Mouse (Mus musculus) embryonic facial prominence, embryonic 13.5 days (tissue): ENCODE results near the gene Ddx5. TPM values are rescaled to one million over a fixed set of nuclear protein-coding genes. Genes with fewer than 3 reads are reported as not detected.
A peak's percentile ranks its signal among the peaks of the same experiment; 100 is the strongest.
"Not testable (repeated sequence)": the region's sequence is repeated elsewhere in the genome, so short reads cannot be mapped to it uniquely, and the experiment has no call there.

Experiments used
- ATAC-seq: fragments of 200-750 bp; cut with Nextera tagmentation; 2 replicates; pipeline ENCODE4 v1.8.0; 2017; ENCODE audit warnings: low read depth; ENCODE audit not compliant: insufficient number of reproducible peaks, insufficient read depth, low FRiP score, low TSS enrichment
- H3K27ac ChIP-seq: fragments of 300-500 bp; sonication (generic); 2 replicates; pipeline ENCODE4 v1.5.1; 2015; ENCODE audit warnings: moderate library complexity, mild to moderate bottlenecking, inconsistent platforms
- H3K27me3 ChIP-seq: fragments of 300-500 bp; sonication (generic); 2 replicates; pipeline ENCODE4 v1.6.1; 2015; ENCODE audit warnings: mild to moderate bottlenecking, inconsistent platforms
- H3K36me3 ChIP-seq: fragments of 300-500 bp; sonication (generic); 2 replicates; pipeline ENCODE4 v1.6.1; 2015; ENCODE audit warnings: mild to moderate bottlenecking, inconsistent platforms
- H3K4me1 ChIP-seq: fragments of 300-500 bp; sonication (generic); 2 replicates; pipeline ENCODE4 v1.6.1; 2015; ENCODE audit warnings: inconsistent platforms
- H3K4me2 ChIP-seq: fragments of 300-500 bp; sonication (generic); 2 replicates; pipeline ENCODE4 v1.6.1; 2015; ENCODE audit warnings: moderate library complexity, mild to moderate bottlenecking, inconsistent platforms
- H3K4me3 ChIP-seq: fragments of 300-500 bp; sonication (generic); 2 replicates; pipeline ENCODE4 v1.5.1; 2015; ENCODE audit warnings: mild to moderate bottlenecking, inconsistent platforms
- H3K9ac ChIP-seq: fragments of 300-500 bp; sonication (generic); 2 replicates; pipeline ENCODE4 v1.6.1; 2015; ENCODE audit warnings: mild to moderate bottlenecking, inconsistent platforms
- H3K9me3 ChIP-seq: fragments of 300-500 bp; sonication (generic); 2 replicates; pipeline ENCODE4 v1.6.1; 2016; ENCODE audit warnings: inconsistent platforms
- WGBS: fragments of 180-500 bp; shearing (Covaris S2); methylation state at CpG from one replicate; pipeline ENCODE4 v1.1.7; 2015; ENCODE audit warnings: mixed read lengths; 5-methylcytosine and 5-hydroxymethylcytosine counted together
- polyA plus RNA-seq: library from polyadenylated mRNA; unstranded; fragments of >200 nt; fragmentation: Nextera tagmentation; extraction: Ambion mirVana; gene quantifications from 2 replicates; pipeline ENCODE4 v1.2.1, GENCODE M21; 2015

Gene Ddx5
- polyA plus RNA-seq, 1 experiment from 2014 or later: 345 TPM

DNA sequence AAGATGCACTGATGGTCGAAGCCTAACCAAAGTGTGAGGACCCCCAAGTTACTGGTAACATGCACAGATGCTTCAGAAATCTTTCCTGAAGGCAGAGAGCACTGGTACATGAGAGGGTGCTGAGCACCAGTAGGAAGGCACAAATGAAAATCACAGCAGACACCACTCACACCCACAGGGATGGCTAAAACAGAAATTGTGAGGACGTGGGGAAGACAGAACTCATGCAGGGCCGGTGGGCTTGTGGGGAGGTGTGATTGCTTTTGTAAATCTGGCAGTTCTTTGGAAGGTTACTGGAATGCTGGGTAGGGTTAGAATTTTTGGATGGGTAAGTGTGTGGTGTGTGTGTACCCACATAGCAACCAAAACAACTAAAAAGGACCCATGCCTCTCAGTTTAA, 28.2 kb upstream of the Ddx5 start:
- Histone ChIP-seq H3K4me1 (peaks cover 24% of the 10 kb centered on the region), H3K36me3 (peaks cover 87% of the 10 kb centered on the region), H3K4me2 (no peak overlapping the region), H3K27ac (no peak overlapping the region), H3K9me3 (no peaks in the 10 kb centered on the region), H3K27me3 (no peaks in the 10 kb centered on the region), H3K9ac (no peak overlapping the region), H3K4me3 (no peak overlapping the region)
- 71% methylated on average over 3 of the region's 3 CpGs for WGBS
- no peak for ATAC-seq

DNA sequence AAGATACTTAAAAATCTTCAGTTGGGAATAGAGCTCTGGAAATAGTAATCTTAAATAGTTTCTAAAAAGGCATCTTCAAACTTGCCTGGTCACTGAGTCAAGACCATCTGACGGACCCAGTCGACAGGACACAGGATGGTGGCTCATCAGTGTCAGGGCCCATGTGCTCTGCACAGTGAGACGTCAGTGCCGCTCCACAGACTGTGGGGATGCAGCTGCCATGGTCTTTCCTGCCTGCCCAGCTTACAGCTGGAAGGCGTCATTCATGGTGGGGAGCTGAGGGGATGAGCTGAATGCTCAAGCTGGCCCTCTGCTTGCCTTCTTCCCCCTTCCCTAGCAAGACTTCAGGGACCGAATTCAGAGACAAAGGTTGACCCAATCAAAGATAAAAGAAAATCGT, 27.3 kb upstream of the Ddx5 start:
- no peak overlapping the region for H3K4me3 ChIP-seq
- H3K36me3 ChIP-seq: peaks cover 92% of the 10 kb centered on the region
- peaks cover 22% of the 10 kb centered on the region for H3K4me1 ChIP-seq
- no peak overlapping the region for H3K4me2 ChIP-seq
- H3K27ac ChIP-seq: no peak overlapping the region; the same call in 1 of the 2 replicates
- no peaks in the 10 kb centered on the region for H3K27me3 ChIP-seq
- WGBS: 64% methylated on average over 7 of the region's 7 CpGs
- H3K9ac ChIP-seq: no peak overlapping the region
- no peak for ATAC-seq
- no peaks in the 10 kb centered on the region for H3K9me3 ChIP-seq

DNA sequence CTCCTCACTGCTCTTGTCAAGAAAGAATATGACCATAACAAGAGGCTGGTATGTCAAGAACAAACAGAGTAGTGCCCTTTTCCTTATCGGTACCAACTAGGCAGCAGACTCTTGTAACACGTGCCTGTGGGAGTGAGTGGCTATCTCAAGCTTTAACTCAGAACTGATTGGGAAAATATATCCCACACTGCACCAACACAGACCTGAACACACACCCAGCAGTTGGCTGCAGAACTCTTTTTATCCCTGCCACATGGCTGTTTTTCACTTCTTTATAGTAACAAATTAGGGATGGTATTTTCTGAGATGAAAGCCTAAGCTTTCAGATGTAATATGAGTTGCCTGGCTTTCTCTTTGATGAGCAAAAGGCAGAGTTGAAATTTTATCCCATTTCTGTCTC, 26.8 kb upstream of the Ddx5 start:
- no peaks in the 10 kb centered on the region for H3K27me3 ChIP-seq
- no peak for ATAC-seq
- H3K27ac ChIP-seq: no peak overlapping the region
- WGBS: 50% methylated on average over 2 of the region's 2 CpGs
- H3K4me2 ChIP-seq: no peak overlapping the region
- H3K9me3 ChIP-seq: no peaks in the 10 kb centered on the region
- peaks cover 17% of the 10 kb centered on the region for H3K4me1 ChIP-seq
- H3K36me3 ChIP-seq: peaks cover 93% of the 10 kb centered on the region
- H3K9ac ChIP-seq: no peak overlapping the region
- H3K4me3 ChIP-seq: no peak overlapping the region

DNA sequence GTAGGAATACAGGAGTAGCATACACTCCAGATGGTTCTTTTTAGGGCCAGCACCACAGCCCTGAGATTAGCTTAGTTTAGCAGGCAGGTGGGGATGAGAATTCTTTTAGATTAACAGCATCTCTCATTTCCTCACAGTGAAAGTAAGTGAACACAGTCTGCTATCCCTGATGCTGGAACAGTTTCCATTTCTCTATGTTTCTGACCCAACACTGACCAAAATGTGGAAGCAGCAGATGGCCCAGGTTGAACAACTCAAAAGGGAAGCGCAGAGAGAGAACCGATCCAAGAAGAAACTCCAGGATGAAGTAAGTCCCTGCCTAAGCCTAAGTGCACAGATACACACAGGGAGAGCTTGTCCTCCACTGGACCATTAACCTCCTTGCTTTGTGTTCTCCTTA, 26.3 kb upstream of the Ddx5 start:
- H3K27ac ChIP-seq: peak overlapping the region; percentile 48; the same call in 1 of the 2 replicates
- WGBS: 90% methylated on average over 2 of the region's 2 CpGs
- ATAC-seq: no peak
- H3K9ac ChIP-seq: no peak overlapping the region
- peaks cover 15% of the 10 kb centered on the region for H3K4me1 ChIP-seq
- H3K4me2 ChIP-seq: no peak overlapping the region
- no peaks in the 10 kb centered on the region for H3K27me3 ChIP-seq
- peaks cover 93% of the 10 kb centered on the region for H3K36me3 ChIP-seq
- H3K4me3 ChIP-seq: no peak overlapping the region
- H3K9me3 ChIP-seq: no peaks in the 10 kb centered on the region

DNA sequence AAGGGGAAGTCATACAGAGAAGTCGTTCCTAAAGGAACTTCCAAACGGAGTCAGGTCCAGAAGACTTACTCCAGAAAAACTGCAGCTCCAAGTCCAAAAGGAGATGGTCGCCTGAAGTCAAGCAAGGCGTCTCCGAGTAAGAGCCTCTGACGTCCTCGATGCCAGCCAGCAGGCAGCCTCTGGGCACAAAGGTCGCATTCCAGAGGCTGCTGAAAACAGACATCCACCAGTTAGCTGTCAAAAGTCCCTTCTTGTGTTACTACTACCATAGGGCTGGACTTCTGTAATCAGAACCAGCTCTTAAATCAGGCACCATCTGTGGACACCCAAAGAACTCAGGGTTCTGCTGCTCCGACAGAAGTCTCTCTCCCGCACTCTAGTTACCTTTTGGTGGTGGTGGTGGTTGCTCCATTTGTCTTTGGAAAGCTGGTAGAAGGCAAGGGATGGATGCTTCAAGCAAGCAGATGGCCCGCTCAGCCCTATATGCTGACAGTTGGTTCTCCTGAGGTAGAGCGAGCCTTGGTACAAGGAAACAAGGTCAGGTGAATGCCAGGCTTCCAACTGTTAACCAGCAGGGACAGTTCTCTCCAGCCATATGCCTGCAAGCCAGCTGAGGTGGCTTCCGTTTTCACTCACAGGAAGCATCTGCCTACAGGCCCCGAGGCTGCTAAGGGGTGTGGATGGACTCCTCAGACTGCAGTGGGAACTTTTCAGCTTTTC, 25.8 kb upstream of the Ddx5 start:
- Histone ChIP-seq H3K36me3 (peaks cover 96% of the 10 kb centered on the region), H3K4me3 (no peak overlapping the region), H3K27ac (peak overlapping the region; percentile 48; the same call in 1 of the 2 replicates), H3K4me2 (no peak overlapping the region), H3K9ac (no peak overlapping the region), H3K4me1 (peaks cover 13% of the 10 kb centered on the region), H3K9me3 (no peaks in the 10 kb centered on the region), H3K27me3 (no peaks in the 10 kb centered on the region)
- 47% methylated on average over 14 of the region's 14 CpGs for WGBS
- ATAC-seq: no peak

DNA sequence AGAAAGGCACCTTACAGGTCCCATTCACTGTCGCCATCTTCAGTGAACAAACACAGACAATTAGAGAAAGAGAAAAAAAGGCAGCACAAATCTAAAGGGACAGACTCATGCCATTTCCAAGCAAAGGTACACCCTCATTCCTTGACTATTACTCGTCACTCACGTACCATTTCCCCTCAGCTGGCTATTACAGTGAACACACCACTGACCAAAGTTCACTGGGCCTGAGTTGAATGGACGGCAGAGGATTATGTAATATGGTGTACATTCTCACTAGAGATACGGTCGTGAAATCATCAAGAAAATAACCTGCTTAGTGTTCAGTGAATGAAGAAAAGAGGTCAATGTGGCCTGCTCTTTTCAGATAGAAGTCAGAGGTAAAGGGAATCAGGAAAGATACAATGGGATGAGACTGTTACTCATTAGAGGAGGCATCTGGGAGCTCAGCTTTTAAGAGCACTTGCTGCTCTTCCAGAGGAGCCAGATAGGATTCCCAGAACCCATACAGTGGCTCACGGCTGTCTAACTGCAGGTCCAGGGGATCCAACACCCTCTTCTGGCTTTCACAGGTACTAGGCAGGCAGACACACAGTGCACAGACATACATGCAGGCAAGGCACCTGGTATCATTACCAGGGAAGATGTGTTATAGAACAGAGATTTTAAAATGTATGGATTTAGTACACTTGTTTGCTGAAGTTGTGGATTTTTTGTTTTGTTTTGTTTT, 23.6 kb upstream of the Ddx5 start:
- Histone ChIP-seq H3K9me3 (no peaks in the 10 kb centered on the region), H3K9ac (no peak overlapping the region), H3K4me3 (no peak overlapping the region), H3K36me3 (peaks cover 90% of the 10 kb centered on the region), H3K27me3 (no peaks in the 10 kb centered on the region), H3K4me2 (no peak overlapping the region), H3K27ac (no peak overlapping the region), H3K4me1 (peaks cover 7% of the 10 kb centered on the region; the same call in 1 of the 2 replicates)
- 87% methylated on average over 7 of the region's 7 CpGs for WGBS
- ATAC-seq: no peak

DNA sequence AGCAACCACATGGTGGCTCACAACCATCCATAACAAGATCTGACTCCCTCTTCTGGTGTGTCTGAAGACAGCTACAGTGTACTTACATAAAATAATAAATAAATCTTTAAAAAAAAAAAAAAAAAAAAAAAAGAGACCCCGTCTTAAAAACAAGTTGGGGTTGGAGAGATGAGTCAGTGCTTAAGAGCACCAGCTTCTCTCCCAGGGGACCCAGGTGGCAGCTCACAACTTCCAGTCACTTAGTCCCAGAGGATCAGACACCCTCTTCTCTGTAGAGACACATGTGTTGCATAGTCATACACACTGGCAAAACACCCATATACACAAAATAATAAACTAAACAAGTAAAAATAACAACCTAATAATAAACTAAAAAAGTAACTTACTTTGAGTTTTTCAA, 18.5 kb upstream of the Ddx5 start:
- H3K4me1 ChIP-seq, H3K4me2 ChIP-seq, H3K4me3 ChIP-seq, H3K27me3 ChIP-seq, H3K27ac ChIP-seq, H3K9ac ChIP-seq, ATAC-seq, H3K9me3 ChIP-seq: not testable (repeated sequence)
- WGBS: 79% methylated on average over 1 of the region's 1 CpGs
- H3K36me3 ChIP-seq: peaks cover 72% of the 10 kb centered on the region

DNA sequence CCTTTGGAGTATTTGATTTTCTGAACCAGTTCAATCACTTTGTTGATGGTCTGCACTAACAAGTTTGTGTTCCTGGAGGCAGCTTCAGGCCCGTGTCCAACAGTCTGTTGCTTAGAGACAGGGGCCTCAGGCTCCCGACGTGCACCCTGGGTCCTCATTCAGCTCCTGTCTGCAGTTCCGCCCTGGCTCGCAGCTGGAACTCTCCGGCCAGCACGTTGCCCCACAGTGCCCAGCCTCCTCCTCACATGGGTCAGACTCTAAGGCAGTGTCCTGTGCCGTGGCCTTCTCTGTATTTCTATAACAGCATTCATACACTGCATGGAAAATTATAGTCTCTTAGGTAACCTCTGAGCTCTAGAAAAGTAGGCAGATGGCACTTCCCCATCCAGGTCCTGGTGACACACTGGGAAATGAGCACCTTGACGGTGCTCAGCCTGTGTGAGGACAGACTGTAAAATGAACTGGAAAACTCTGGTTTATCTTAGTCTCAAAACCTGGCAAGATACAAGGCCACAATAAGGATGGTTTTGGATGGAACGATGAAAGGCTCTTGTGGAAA, 13.2 kb upstream of the Ddx5 start:
- Histone ChIP-seq H3K36me3 (peaks cover 80% of the 10 kb centered on the region), H3K27me3 (no peaks in the 10 kb centered on the region)

DNA sequence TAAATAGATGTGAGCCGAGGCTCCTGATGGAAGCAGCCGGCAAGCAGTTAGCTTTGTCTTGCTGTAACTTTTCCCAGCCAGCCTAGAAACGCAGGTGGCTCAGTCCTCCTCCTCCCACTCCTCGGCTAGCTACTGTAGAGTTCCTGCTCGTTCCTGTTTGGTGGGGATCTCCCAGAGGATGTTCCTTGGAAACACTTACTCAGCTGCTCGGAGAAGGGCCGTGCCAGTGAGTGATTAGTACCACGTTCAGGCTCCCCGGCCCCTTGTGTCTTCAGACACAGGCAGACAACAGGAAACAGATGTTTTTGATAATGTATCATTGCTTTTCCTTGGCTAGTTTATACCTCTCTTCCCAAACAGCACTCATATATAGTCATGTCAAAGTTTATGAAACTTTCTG, 6.7 kb upstream of the Ddx5 start:
- peaks cover 22% of the 10 kb centered on the region for H3K4me1 ChIP-seq
- H3K36me3 ChIP-seq: peaks cover 65% of the 10 kb centered on the region
- H3K9me3 ChIP-seq: no peaks in the 10 kb centered on the region
- H3K27ac ChIP-seq: peak overlapping the region; percentile 64
- no peak for ATAC-seq
- H3K4me3 ChIP-seq: no peak overlapping the region
- peak overlapping the region; percentile 14; the same call in 1 of the 2 replicates for H3K4me2 ChIP-seq
- no peaks in the 10 kb centered on the region for H3K27me3 ChIP-seq
- no peak overlapping the region for H3K9ac ChIP-seq
- WGBS: 23% methylated on average over 9 of the region's 9 CpGs

More for the DNA sequence above, 13.2 kb upstream of the Ddx5 start:
- Histone ChIP-seq H3K9ac (no peak overlapping the region), H3K4me2 (no peak overlapping the region), H3K9me3 (no peaks in the 10 kb centered on the region), H3K4me3 (no peak overlapping the region), H3K4me1 (no peaks in the 10 kb centered on the region), H3K27ac (no peak overlapping the region)
- 91% methylated on average over 10 of the region's 10 CpGs for WGBS
- ATAC-seq: no peak

DNA sequence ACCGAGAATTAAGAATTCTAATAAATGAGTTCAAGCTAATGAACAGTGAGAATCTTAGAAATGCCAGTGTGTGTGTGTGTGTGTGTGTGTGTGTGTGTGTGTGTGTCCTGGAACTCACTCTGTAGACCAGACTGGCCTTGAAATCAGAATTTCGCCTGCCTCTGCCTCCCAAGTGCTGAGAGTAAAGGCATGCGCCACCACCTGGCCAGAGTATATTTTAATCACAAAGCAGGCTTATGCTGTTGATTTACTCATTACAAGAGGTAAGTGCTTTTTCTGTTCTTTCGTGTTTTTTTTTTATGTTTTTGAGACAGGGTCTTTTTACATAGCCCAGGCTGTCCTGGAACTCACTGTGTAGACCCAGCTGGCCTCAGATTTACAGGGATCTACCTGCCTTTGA, 4.9 kb upstream of the Ddx5 start:
- Histone ChIP-seq H3K9ac (no peak overlapping the region), H3K9me3 (no peaks in the 10 kb centered on the region), H3K4me1 (peaks cover 24% of the 10 kb centered on the region), H3K4me2 (no peak overlapping the region), H3K36me3 (peaks cover 47% of the 10 kb centered on the region), H3K27ac (no peak overlapping the region), H3K4me3 (no peak overlapping the region), H3K27me3 (no peaks in the 10 kb centered on the region)
- ATAC-seq: no peak
- 78% methylated on average over 4 of the region's 4 CpGs for WGBS

DNA sequence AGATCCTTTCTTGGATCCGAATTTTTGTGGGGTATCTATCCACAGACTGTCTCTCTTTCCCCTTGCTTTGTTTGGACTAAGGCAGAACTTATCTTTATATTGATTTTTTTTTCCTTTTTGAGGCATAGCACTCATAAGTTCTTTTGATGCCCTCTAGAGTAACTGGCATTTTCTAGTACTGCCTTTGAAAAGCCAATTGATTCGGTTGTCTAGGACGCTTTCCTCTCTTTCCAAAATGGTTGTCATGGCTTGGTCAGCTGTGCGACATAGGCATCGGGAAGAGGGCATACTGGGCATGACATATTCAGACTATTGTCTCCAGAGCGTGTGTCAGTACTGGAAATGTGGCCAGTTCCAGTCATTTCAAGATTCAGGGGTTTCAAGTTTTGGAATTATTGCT, 664 bp upstream of the Ddx5 start:
- Histone ChIP-seq H3K4me1 (peaks cover 23% of the 10 kb centered on the region), H3K36me3 (peaks cover 42% of the 10 kb centered on the region), H3K27me3 (no peaks in the 10 kb centered on the region), H3K27ac (peak overlapping the region; percentile 99), H3K9ac (peak overlapping the region; percentile 99), H3K9me3 (no peaks in the 10 kb centered on the region), H3K4me3 (peak overlapping the region; percentile 87), H3K4me2 (peak overlapping the region; percentile 79)
- WGBS: under 1% methylated on average over 6 of the region's 6 CpGs
- ATAC-seq: no peak; the same call in 1 of the 2 replicates
